Mouse (Mus musculus) C2C12 (cell line): ENCODE measurements around the gene Zkscan6. TPM values are rescaled to one million over a fixed set of nuclear protein-coding genes. Genes with fewer than 3 reads are reported as not detected.

Experiments used
- H3K27me3 ChIP-seq: one replicate; pipeline ENCODE4 v1.6.1; 2011; ENCODE audit not compliant: control insufficient read depth, insufficient read depth, insufficient read length
- H3K36me3 ChIP-seq: one replicate; pipeline ENCODE4 v1.6.1; 2011; ENCODE audit not compliant: control insufficient read depth, insufficient read depth
- H3K4me3 ChIP-seq: one replicate; pipeline ENCODE4 v1.5.1; 2011; ENCODE audit warnings: mild to moderate bottlenecking, control low read depth; ENCODE audit not compliant: poor library complexity, insufficient read depth, severe bottlenecking
- H3K79me2 ChIP-seq: one replicate; pipeline ENCODE4 v1.6.1; 2011; ENCODE audit not compliant: control insufficient read depth, insufficient read depth
- H3K79me3 ChIP-seq: one replicate; pipeline ENCODE4 v1.6.1; 2011; ENCODE audit warnings: low read depth, control low read depth
- H3ac ChIP-seq: one replicate; pipeline ENCODE3; 2011; ENCODE audit warnings: low read depth; ENCODE audit not compliant: control insufficient read depth, insufficient read length
- CEBPB ChIP-seq: IDR thresholded peaks from one replicate; pipeline ENCODE4 v1.6.1; 2011; ENCODE audit warnings: low read depth, mild to moderate bottlenecking, control low read depth, moderate library complexity
- CTCF ChIP-seq: IDR thresholded peaks from one replicate; pipeline ENCODE4 v1.5.1; 2011; ENCODE audit not compliant: control insufficient read depth, insufficient read depth, insufficient read length
- FOSL1 ChIP-seq: IDR thresholded peaks from one replicate; pipeline ENCODE4 v1.8.0; 2011; ENCODE audit warnings: mild to moderate bottlenecking, low read length; ENCODE audit not compliant: poor library complexity, insufficient read depth, severe bottlenecking
- MAX ChIP-seq: IDR thresholded peaks from one replicate; pipeline ENCODE4 v1.6.1; 2011; ENCODE audit warnings: mild to moderate bottlenecking, control low read depth
- MYOD1 ChIP-seq: IDR thresholded peaks from one replicate; pipeline ENCODE4 v1.6.1; 2011; ENCODE audit warnings: low read depth; ENCODE audit not compliant: control insufficient read depth, insufficient read length
- MYOG ChIP-seq: IDR thresholded peaks from one replicate; pipeline ENCODE4 v1.6.1; 2011; ENCODE audit not compliant: control insufficient read depth, insufficient read length; ENCODE audit errors: extremely low read depth
- USF1 ChIP-seq: IDR thresholded peaks from one replicate; pipeline ENCODE4 v1.6.1; 2011; ENCODE audit warnings: low read depth, mild to moderate bottlenecking, control low read depth, moderate library complexity
- polyA plus RNA-seq: library from polyadenylated mRNA; unstranded; fragments of >200 nt; fragmentation: generic; extraction: Trizol; gene quantifications from one replicate; pipeline ENCODE4 v1.2.1, GENCODE M21; 2012; ENCODE audit warnings: missing spikeins

The Zkscan6 gene
- polyA plus RNA-seq, 1 experiment, result 5.6 TPM

DNA sequence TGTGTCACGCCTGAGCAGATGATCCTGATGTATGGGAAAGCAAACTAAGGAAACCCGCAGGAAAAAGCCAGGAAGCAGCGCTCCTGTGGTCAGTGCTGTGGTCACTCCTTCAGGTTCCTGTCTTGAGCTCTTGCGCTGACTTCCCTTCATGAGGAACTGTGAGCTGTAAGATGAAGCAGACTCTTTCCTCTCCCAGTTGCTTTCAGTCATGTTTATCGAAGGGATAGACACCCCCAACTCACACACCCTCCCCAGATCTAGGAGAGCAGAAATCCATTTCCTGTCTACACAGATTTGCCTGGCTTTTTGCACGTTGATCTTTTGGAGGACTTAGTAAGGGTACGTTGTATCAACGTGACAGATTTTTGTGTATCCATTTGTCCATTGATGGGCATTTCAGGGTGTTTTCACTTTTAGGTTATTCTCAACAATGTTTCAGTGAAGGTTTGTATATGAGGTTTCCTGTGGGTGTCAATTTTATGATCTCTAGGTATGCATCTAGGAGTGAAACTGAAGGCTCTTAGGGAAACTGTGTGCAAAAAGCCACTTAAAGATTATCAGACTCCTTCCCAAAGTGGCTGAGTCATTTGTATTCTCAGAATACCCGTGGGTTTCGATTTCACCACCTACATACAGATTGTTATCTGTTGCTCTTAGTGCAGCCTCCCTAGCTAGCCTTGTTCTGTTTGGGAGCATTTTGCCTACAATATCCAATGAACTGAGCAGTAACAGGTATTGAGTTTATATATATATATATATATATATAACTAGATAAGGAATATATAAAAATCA is 12.4 kb upstream of the Zkscan6 start:
- no peak for TF ChIP-seq FOSL1
- no peak for TF ChIP-seq MYOG
- no peak for TF ChIP-seq MYOD1
- TF ChIP-seq CTCF, result no peak
- no peak for TF ChIP-seq USF1
- no peak for TF ChIP-seq CEBPB
- no peak for TF ChIP-seq MAX
- Histone ChIP-seq H3K27me3 (no peaks in the 10 kb centered on the region), H3K36me3 (no peaks in the 10 kb centered on the region), H3ac (no peak overlapping the region), H3K79me3 (no peaks in the 10 kb centered on the region), H3K4me3 (no peak overlapping the region), H3K79me2 (no peaks in the 10 kb centered on the region)

- Histone ChIP-seq H3K36me3 (no peaks in the 10 kb centered on the region), H3ac (no peak overlapping the region), H3K4me3 (no peak overlapping the region), H3K27me3 (no peaks in the 10 kb centered on the region), H3K79me3 (no peaks in the 10 kb centered on the region), H3K79me2 (no peaks in the 10 kb centered on the region)
- no peak for TF ChIP-seq USF1
- TF ChIP-seq MYOG, result no peak
- TF ChIP-seq CEBPB, result no peak
- TF ChIP-seq MAX, result no peak
- no peak for TF ChIP-seq FOSL1
- no peak for TF ChIP-seq CTCF
- TF ChIP-seq MYOD1, result no peak
Observed at GRCm38 (mm10) chr11:65795896-65796295, 11.1 kb upstream of the Zkscan6 start.

- Histone ChIP-seq H3K4me3 (no peak overlapping the region), H3K79me3 (no peaks in the 10 kb centered on the region), H3K27me3 (no peaks in the 10 kb centered on the region), H3ac (no peak overlapping the region), H3K36me3 (no peaks in the 10 kb centered on the region), H3K79me2 (no peaks in the 10 kb centered on the region)
- TF ChIP-seq MAX, result no peak
- TF ChIP-seq CEBPB, result no peak
- no peak for TF ChIP-seq MYOD1
- TF ChIP-seq MYOG, result no peak
- TF ChIP-seq CTCF, result no peak
- no peak for TF ChIP-seq FOSL1
- TF ChIP-seq USF1, result no peak
Observed at GRCm38 (mm10) chr11:65801899-65802298, 5.1 kb upstream of the Zkscan6 start.

DNA sequence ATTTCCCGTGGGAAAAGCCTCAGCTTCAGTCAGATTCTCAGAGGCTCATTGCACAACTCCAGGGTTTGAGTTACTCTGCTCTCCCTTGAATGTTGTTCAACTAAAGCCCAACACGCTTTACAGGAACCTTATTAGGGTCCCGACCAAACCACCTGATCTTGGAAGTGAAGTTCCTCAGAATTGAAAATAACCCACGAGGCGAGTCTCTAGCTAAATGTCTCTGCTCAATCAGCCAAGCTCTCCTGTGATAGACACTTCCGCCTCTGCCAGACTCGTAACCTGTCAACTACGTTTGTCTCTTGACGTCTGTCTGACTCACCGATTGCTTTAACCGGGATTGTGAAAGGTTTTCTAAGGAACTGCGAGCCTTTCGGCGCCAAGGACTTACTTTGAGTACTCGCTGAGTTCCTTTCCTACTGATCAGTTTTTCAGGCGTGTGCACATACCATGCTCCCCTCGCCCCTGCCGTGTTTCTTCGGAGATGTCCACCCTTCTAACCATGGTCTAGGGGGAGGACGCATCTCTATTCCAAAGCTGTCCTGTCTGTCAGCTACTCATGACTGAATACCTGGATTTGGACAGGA is 562 bp upstream of the Zkscan6 start:
- no peaks in the 10 kb centered on the region for H3K36me3 ChIP-seq
- TF ChIP-seq MAX, result no peak
- no peak for TF ChIP-seq MYOD1
- peak; percentile 54 for TF ChIP-seq CEBPB
- peaks cover 41% of the 10 kb centered on the region for H3K79me2 ChIP-seq
- H3ac ChIP-seq, result peak overlapping the region; percentile 34
- H3K79me3 ChIP-seq, result peaks cover 18% of the 10 kb centered on the region
- H3K4me3 ChIP-seq, result peak overlapping the region; percentile 63
- no peaks in the 10 kb centered on the region for H3K27me3 ChIP-seq

- H3K27me3 ChIP-seq, result no peaks in the 10 kb centered on the region
- peaks cover 53% of the 10 kb centered on the region for H3K79me2 ChIP-seq
- peaks cover 24% of the 10 kb centered on the region for H3K79me3 ChIP-seq
- H3ac ChIP-seq, result peak overlapping the region; percentile 72
- no peaks in the 10 kb centered on the region for H3K36me3 ChIP-seq
- no peak for TF ChIP-seq CTCF
- no peak for TF ChIP-seq MAX
- TF ChIP-seq MYOD1, result no peak
- no peak for TF ChIP-seq CEBPB
- peak overlapping the region; percentile 63 for H3K4me3 ChIP-seq
Observed at GRCm38 (mm10) chr11:65807601-65808000, 626 bp downstream of the Zkscan6 start.

DNA sequence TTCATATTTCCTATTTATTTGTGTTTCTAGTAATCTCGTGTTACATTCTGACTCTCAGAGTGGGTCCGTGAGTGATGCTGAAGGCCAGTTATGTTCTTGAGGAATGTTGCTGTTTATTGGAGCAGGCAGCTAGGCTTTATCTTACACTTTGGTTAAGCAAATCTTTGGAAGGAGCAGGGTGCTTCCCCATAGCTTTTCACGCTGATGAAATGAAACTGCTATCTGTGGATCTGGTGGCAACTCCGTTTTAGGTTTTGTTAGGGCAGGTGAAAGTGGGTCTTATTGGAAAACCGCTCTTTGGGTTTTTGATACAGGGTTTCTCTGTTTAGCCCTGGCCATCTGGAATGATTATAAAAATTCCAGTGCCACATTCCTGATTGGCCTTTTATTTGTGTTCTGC is 5.1 kb downstream of the Zkscan6 start:
- H3K4me3 ChIP-seq, result no peak overlapping the region
- H3K79me3 ChIP-seq, result peaks cover 27% of the 10 kb centered on the region
- peaks cover 63% of the 10 kb centered on the region for H3K79me2 ChIP-seq
- TF ChIP-seq MYOD1, result no peak
- no peak for TF ChIP-seq MAX
- no peak for TF ChIP-seq CEBPB
- no peak for TF ChIP-seq MYOG
- no peak for TF ChIP-seq USF1
- no peak for TF ChIP-seq FOSL1
- TF ChIP-seq CTCF, result no peak
- no peaks in the 10 kb centered on the region for H3K27me3 ChIP-seq
- H3ac ChIP-seq, result no peak overlapping the region
- peaks cover 30% of the 10 kb centered on the region for H3K36me3 ChIP-seq
